Mouse (Mus musculus) megakaryocyte, embryonic 14.5 days (primary cell): ENCODE data around the gene Lrrc45. TPM values are rescaled to one million over a fixed set of nuclear protein-coding genes. Genes with fewer than 3 reads are reported as not detected.

ENCODE experiments used
- H3K27me3 ChIP-seq: replicated peaks from 2 replicates; pipeline ENCODE3; 2012; ENCODE audit warnings: inconsistent platforms
- H3K36me3 ChIP-seq: replicated peaks from 2 replicates; pipeline ENCODE3; 2012; ENCODE audit warnings: low read length, inconsistent platforms, mixed read lengths
- H3K4me1 ChIP-seq: 2 replicates; pipeline ENCODE4 v1.6.1; 2012; ENCODE audit warnings: inconsistent platforms
- H3K4me3 ChIP-seq: replicated peaks from 2 replicates; pipeline ENCODE3; 2012; ENCODE audit warnings: moderate library complexity, mild to moderate bottlenecking, inconsistent platforms
- H3K9me3 ChIP-seq: 2 replicates; pipeline ENCODE4 v1.6.1; 2012; ENCODE audit warnings: inconsistent platforms
- FLI1 ChIP-seq: IDR thresholded peaks from 2 replicates; pipeline ENCODE4 v1.6.1; 2012; ENCODE audit warnings: low read length, inconsistent platforms, mixed read lengths
- GATA1 ChIP-seq: IDR thresholded peaks from 3 replicates; pipeline ENCODE4 v1.6.1; 2012; ENCODE audit warnings: mixed read lengths, low read length, inconsistent platforms, borderline replicate concordance
- polyA plus RNA-seq: library from polyadenylated mRNA; stranded (reverse); fragments of >175 nt; gene quantifications from 2 replicates; pipeline ENCODE4 v1.2.3, GENCODE M21; 2012; ENCODE audit warnings: low replicate concordance; ENCODE audit not compliant: insufficient read depth

Lrrc45 gene
- polyA plus RNA-seq, 1 experiment: 23.5 TPM

DNA sequence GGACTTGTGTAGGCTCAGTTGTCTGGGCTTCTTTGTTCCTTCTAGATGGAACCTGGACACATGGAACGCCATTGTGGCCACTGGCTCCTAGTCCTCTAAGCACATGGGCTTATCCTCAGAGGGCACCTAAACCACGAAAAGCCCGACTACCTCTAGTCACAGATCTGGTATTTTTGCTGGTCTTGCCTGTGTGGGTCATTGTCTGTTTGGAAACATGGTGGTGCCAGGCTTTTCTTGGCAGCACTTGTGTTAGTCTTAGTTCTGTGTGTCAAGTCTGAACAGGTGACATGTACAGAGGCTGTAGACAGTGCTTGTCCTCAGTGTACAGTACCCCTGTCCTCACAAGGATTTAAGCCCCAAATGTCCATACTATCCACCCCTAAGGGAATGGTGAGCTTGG is 30.2 kb upstream of the Lrrc45 start:
- Histone ChIP-seq H3K36me3 (peaks cover 93% of the 10 kb centered on the region), H3K4me3 (no peak overlapping the region)

DNA sequence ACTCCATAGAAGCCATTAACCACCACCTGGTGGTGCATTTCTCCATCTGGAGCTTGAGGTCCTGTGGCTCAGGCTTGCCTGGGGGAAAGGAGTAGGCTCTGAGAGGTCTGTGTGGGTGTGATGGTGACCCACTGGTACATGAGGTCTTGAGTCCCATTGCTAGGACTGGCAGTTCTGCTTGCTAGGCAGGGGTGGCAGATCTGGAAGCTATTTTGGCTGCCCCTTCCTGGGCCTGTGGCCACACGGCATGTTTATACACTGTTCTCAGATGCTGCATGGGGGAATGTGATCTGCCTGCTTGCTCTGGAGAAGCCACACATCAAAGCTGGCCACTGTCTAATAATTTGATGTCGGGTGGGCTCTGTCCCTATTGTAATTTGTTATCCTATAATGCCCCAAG is 29.6 kb upstream of the Lrrc45 start:
- no peak for TF ChIP-seq FLI1
- no peak overlapping the region for H3K4me3 ChIP-seq

More for the DNA sequence above, 30.2 kb upstream of the Lrrc45 start:
- TF ChIP-seq GATA1 (no peak), FLI1 (no peak)
- peaks cover 37% of the 10 kb centered on the region for H3K4me1 ChIP-seq
- H3K9me3 ChIP-seq: no peaks in the 10 kb centered on the region
- H3K27me3 ChIP-seq: no peaks in the 10 kb centered on the region

GRCm38 (mm10) chr11:120684660-120685059 is 29.1 kb upstream of the Lrrc45 start:
- peaks cover 93% of the 10 kb centered on the region for H3K36me3 ChIP-seq
- H3K9me3 ChIP-seq: no peaks in the 10 kb centered on the region
- no peak overlapping the region for H3K4me3 ChIP-seq
- no peaks in the 10 kb centered on the region for H3K27me3 ChIP-seq
- H3K4me1 ChIP-seq: peaks cover 37% of the 10 kb centered on the region
- no peak for TF ChIP-seq FLI1
- TF ChIP-seq GATA1: no peak

More for the DNA sequence above, 29.6 kb upstream of the Lrrc45 start:
- Histone ChIP-seq H3K36me3 (peaks cover 93% of the 10 kb centered on the region), H3K4me1 (peaks cover 37% of the 10 kb centered on the region), H3K27me3 (no peaks in the 10 kb centered on the region), H3K9me3 (no peaks in the 10 kb centered on the region)

DNA sequence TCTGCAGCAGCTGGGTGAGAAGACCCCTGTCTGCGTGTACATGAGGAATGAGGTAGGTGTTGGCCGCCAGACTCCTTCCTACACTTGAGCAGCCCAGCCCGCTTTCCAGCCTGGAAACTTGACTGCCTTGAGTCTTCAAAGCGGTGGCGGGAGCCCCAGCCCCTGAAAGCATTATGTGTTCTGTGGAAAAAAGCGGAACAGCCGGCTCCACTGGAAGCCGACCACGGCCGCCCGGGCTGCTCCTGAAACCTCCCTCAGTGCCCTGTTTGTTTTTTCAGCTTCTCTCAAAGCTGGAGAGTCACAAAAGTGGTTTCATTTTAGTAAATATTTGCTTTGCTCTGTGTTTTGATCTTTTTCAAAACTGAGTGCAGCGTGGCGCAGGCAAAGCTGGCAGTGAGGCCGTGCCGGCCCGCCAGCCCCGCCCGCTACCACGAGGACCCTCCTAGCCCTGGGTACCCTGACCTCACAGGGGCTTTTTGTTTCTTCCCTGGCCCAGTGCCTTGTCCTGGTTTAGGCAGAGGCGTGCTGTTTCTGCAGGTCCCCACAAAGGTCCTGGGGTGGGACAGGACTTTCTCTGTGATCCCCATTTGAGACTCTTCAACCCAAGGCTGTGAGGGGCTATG is 27.0 kb upstream of the Lrrc45 start:
- H3K4me1 ChIP-seq: peaks cover 42% of the 10 kb centered on the region
- no peaks in the 10 kb centered on the region for H3K27me3 ChIP-seq
- no peak for TF ChIP-seq FLI1
- TF ChIP-seq GATA1: no peak
- no peak overlapping the region for H3K4me3 ChIP-seq
- H3K36me3 ChIP-seq: peaks cover 92% of the 10 kb centered on the region
- no peaks in the 10 kb centered on the region for H3K9me3 ChIP-seq

GRCm38 (mm10) chr11:120689365-120689764 is 24.4 kb upstream of the Lrrc45 start:
- TF ChIP-seq FLI1 (no peak), GATA1 (no peak)
- H3K4me3 ChIP-seq: no peak overlapping the region
- H3K4me1 ChIP-seq: peaks cover 33% of the 10 kb centered on the region
- H3K27me3 ChIP-seq: no peaks in the 10 kb centered on the region
- no peaks in the 10 kb centered on the region for H3K9me3 ChIP-seq
- peaks cover 94% of the 10 kb centered on the region for H3K36me3 ChIP-seq

DNA sequence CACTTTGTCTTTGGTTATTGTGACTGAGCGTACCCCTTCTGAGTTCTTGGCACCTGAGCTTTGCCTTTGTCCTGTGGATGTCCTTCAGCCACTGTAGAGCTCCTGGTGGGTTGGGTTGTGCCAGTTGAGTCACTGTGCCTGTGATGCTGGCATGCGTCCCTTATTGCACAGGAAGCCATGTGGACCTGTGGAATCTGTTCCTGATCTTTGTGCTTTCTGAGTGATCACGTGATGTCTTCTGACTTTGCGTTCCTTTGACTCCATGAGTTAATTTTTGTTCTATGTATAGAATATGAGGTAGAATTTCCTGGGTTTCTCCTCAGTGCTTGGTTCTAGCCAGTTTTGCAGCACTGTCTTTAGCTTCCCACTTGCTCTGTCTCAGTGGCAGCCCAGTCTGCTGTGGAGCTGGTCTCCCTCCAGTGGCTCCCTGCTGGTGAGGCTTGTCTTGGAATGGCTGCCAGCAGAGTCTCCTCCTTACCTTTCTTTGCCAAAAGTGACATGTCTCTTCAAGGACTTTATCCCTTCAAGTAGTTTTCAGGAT is 21.2 kb upstream of the Lrrc45 start:
- H3K9me3 ChIP-seq: no peaks in the 10 kb centered on the region
- no peaks in the 10 kb centered on the region for H3K27me3 ChIP-seq
- no peak for TF ChIP-seq GATA1
- TF ChIP-seq FLI1: no peak
- no peak overlapping the region for H3K4me3 ChIP-seq
- peaks cover 95% of the 10 kb centered on the region for H3K36me3 ChIP-seq
- H3K4me1 ChIP-seq: peaks cover 29% of the 10 kb centered on the region

- peaks cover 95% of the 10 kb centered on the region for H3K36me3 ChIP-seq
Observed at GRCm38 (mm10) chr11:120693461-120693860, 20.3 kb upstream of the Lrrc45 start.

DNA sequence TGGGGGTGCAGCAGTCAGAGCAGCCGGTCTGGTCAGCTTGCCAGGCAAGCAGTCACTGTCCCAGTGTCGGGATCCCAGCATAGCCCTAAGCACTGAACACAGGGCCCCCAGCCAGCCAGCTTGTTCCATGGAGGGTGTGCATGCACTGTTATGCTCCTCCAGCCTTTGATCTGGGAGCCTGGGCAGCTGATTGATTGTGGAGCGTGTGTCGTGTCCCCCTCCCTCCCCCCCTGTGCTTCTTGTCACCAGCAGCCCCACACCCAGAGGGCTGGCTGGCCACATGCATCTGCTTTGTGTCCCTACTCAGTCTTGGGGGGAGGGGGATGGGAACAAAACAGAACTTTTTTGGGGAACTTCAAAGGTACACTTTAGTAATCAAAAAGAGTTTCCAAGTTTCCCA is 18.5 kb upstream of the Lrrc45 start:
- TF ChIP-seq FLI1 (no peak), GATA1 (no peak)
- peaks cover 28% of the 10 kb centered on the region for H3K4me1 ChIP-seq
- H3K27me3 ChIP-seq: no peaks in the 10 kb centered on the region
- no peaks in the 10 kb centered on the region for H3K9me3 ChIP-seq
- peaks cover 96% of the 10 kb centered on the region for H3K36me3 ChIP-seq
- no peak overlapping the region for H3K4me3 ChIP-seq

More at GRCm38 (mm10) chr11:120693461-120693860, 20.3 kb upstream of the Lrrc45 start:
- Histone ChIP-seq H3K4me3 (no peak overlapping the region), H3K4me1 (peaks cover 31% of the 10 kb centered on the region), H3K9me3 (no peaks in the 10 kb centered on the region), H3K27me3 (no peaks in the 10 kb centered on the region)
- TF ChIP-seq FLI1 (no peak), GATA1 (no peak)

GRCm38 (mm10) chr11:120695641-120696040 is 18.1 kb upstream of the Lrrc45 start:
- Histone ChIP-seq H3K27me3 (no peaks in the 10 kb centered on the region), H3K4me1 (peaks cover 28% of the 10 kb centered on the region), H3K4me3 (no peak overlapping the region), H3K36me3 (peaks cover 96% of the 10 kb centered on the region), H3K9me3 (no peaks in the 10 kb centered on the region)
- TF ChIP-seq GATA1 (no peak), FLI1 (no peak)

- H3K27me3 ChIP-seq: no peaks in the 10 kb centered on the region
- H3K4me1 ChIP-seq: peaks cover 33% of the 10 kb centered on the region
- H3K9me3 ChIP-seq: no peaks in the 10 kb centered on the region
- H3K36me3 ChIP-seq: peaks cover 99% of the 10 kb centered on the region
- no peak overlapping the region for H3K4me3 ChIP-seq
- TF ChIP-seq GATA1 (no peak), FLI1 (no peak)
Observed at GRCm38 (mm10) chr11:120696568-120696967, 17.2 kb upstream of the Lrrc45 start.
